Mouse (Mus musculus): ENCODE results near the gene Zfp462.

DNA sequence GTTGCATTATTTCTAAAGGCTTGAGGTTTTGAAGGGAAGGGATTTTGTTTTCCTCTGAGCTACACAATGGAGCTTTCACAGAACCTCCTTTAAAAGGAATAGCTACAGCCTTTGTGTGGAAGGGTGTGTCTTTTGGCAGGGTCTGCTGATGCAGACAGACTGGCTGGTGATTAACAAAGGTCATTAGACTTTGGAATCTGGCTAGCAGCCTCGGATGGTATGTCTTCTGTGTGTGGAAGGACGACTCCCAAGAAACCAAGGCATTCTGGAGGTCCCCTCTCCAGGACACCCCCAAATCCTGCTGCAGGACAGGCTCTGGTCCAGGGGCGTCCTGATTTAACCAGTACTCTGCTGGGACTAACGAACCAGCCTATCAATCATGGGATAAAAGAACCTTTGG, 60.2 kb downstream of the Zfp462 start:
- TF ChIP-seq CTCF (IDR thresholded peaks at IDR 0.05; ENCODE audit: extremely low read depth, insufficient read depth, low read length) (no peak), POLR2A (IDR thresholded peaks at IDR 0.05; ENCODE audit: extremely low read depth, insufficient read depth, low read length) (no peak)
